Mouse (Mus musculus) embryonic facial prominence, embryonic 15.5 days (tissue): ENCODE data around the gene Glt1d1. TPM values are rescaled to one million over a fixed set of nuclear protein-coding genes. Genes with fewer than 3 reads are reported as not detected.

Experiments used
- ATAC-seq: fragments of 200-750 bp; cut with Nextera tagmentation; 2 replicates; pipeline ENCODE4 v1.8.0; 2017; ENCODE audit warnings: low read depth, moderate TSS enrichment; ENCODE audit not compliant: insufficient number of reproducible peaks, low FRiP score, low TSS enrichment
- H3K27ac ChIP-seq: fragments of 300-500 bp; sonication (generic); replicated peaks from 2 replicates; pipeline ENCODE4 v1.5.1; 2015; ENCODE audit warnings: mild to moderate bottlenecking, inconsistent platforms
- H3K27me3 ChIP-seq: fragments of 300-500 bp; sonication (generic); 2 replicates; pipeline ENCODE4 v1.6.1; 2015; ENCODE audit warnings: inconsistent platforms
- H3K36me3 ChIP-seq: fragments of 300-500 bp; sonication (generic); 2 replicates; pipeline ENCODE4 v1.6.1; 2015; ENCODE audit warnings: mild to moderate bottlenecking, inconsistent platforms
- H3K4me1 ChIP-seq: fragments of 300-500 bp; sonication (generic); 2 replicates; pipeline ENCODE4 v1.6.1; 2015; ENCODE audit warnings: inconsistent platforms
- H3K4me2 ChIP-seq: fragments of 300-500 bp; sonication (generic); replicated peaks from 2 replicates; pipeline ENCODE4 v1.6.1; 2015; ENCODE audit warnings: mild to moderate bottlenecking, inconsistent platforms
- H3K4me3 ChIP-seq: fragments of 300-500 bp; sonication (generic); replicated peaks from 2 replicates; pipeline ENCODE4 v1.5.1; 2015; ENCODE audit warnings: mild to moderate bottlenecking, inconsistent platforms
- H3K9ac ChIP-seq: fragments of 300-500 bp; sonication (generic); 2 replicates; pipeline ENCODE4 v1.6.1; 2015; ENCODE audit warnings: inconsistent platforms
- H3K9me3 ChIP-seq: fragments of 300-500 bp; sonication (generic); replicated peaks from 2 replicates; pipeline ENCODE4 v1.6.1; 2016; ENCODE audit warnings: inconsistent platforms
- WGBS: fragments of 180-500 bp; shearing (Covaris S2); methylation state at CpG from one replicate; pipeline ENCODE4 v1.1.7; 2015; 5-methylcytosine and 5-hydroxymethylcytosine counted together
- polyA plus RNA-seq: library from polyadenylated mRNA; unstranded; fragments of >200 nt; fragmentation: Nextera tagmentation; extraction: Ambion mirVana; gene quantifications from 2 replicates; pipeline ENCODE4 v1.2.1, GENCODE M21; 2015

Glt1d1 gene
- polyA plus RNA-seq, 1 experiment from 2014 or later = 0.47 TPM

DNA sequence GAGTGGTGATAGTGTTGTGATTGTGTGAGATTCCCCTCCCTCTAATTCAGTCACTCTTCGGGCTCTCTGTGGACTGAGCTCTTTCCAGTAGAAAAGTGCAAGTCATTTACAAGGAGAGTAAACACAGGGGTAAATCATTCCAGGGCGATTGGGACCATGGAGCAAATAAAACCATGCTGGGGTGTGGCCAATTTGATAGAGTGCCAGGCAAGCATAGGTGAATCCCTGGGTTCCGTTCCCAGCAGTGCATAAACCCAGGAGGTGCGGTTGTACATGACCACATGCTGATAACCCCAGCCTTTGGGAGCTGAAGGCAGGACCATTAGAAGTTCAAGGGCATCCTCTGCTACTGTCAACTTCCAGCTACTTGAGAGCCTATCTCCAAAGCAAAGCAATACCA lies 1.1 kb downstream of the Glt1d1 start:
- Histone ChIP-seq H3K27ac (no peak overlapping the region), H3K4me1 (peaks cover 11% of the 10 kb centered on the region), H3K27me3 (peaks cover 15% of the 10 kb centered on the region), H3K9ac (no peak overlapping the region), H3K4me2 (peak overlapping the region; percentile 96), H3K36me3 (no peaks in the 10 kb centered on the region), H3K9me3 (no peaks in the 10 kb centered on the region), H3K4me3 (no peak overlapping the region)
- ATAC-seq = no peak
- 37% methylated on average over 4 of the region's 4 CpGs for WGBS

DNA sequence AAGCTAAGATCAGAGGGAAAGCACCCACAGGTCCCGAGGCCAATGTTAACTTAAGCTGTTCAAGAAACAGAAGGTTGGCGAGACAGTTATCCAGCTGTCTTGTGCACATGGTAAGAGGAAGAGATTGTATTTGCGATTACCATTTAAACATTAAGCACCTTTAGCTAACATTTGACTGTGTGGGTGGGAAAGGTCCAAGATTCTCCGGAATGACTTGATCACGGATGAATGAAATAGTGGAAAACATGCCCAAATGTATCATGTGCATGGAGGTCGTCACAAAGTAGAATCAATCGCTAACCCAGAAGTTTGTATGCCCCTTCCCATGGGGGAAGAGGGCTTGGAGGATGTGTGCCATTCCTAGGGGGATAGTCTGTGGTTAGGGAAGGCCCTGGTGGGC lies 1.6 kb downstream of the Glt1d1 start:
- Histone ChIP-seq H3K4me3 (no peak overlapping the region), H3K36me3 (no peaks in the 10 kb centered on the region), H3K9ac (no peak overlapping the region), H3K27ac (no peak overlapping the region), H3K4me1 (peaks cover 11% of the 10 kb centered on the region), H3K27me3 (peaks cover 15% of the 10 kb centered on the region), H3K4me2 (no peak overlapping the region), H3K9me3 (no peaks in the 10 kb centered on the region)
- WGBS = 88% methylated on average over 7 of the region's 7 CpGs
- ATAC-seq = no peak

- Histone ChIP-seq H3K4me2 (no peak overlapping the region), H3K9me3 (no peaks in the 10 kb centered on the region), H3K9ac (no peak overlapping the region), H3K27me3 (peaks cover 5% of the 10 kb centered on the region), H3K4me3 (no peak overlapping the region), H3K4me1 (peaks cover 5% of the 10 kb centered on the region), H3K27ac (no peak overlapping the region), H3K36me3 (no peaks in the 10 kb centered on the region)
- no peak for ATAC-seq
- WGBS = 77% methylated on average over 4 of the region's 4 CpGs
Measured at GRCm38 (mm10) chr5:127637622-127638021, 5.6 kb downstream of the Glt1d1 start.

DNA sequence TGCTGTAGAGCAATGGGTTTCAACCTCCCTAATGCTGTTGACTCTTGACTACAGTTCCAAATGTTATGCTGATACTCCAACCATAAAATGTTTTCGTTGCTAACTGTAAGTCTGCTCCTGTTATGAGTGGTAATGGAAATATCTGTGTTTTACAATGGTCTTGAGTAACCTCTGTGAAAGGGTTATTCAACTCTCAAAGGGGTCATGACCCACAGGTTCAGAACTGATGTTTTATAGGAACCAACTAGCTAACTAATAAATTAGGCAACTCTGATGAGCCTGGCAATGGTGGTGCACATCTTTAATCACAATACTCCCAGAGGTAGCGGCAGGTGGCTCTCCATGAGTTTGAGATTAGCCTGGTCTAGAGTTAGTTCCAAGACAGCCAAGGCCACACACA lies 6.1 kb downstream of the Glt1d1 start:
- Histone ChIP-seq H3K27me3 (peaks cover 4% of the 10 kb centered on the region; the same call in 1 of the 2 replicates), H3K4me1 (0 out of 2 replicates have a peak, but pooled peaks cover 2% of the 10 kb centered on the region), H3K4me2 (no peak overlapping the region), H3K4me3 (no peak overlapping the region), H3K9me3 (no peaks in the 10 kb centered on the region), H3K27ac (no peak overlapping the region), H3K9ac (no peak overlapping the region), H3K36me3 (no peaks in the 10 kb centered on the region)
- WGBS = 84% methylated on average over 2 of the region's 2 CpGs
- no peak for ATAC-seq

GRCm38 (mm10) chr5:127639067-127639605 lies 7.1 kb downstream of the Glt1d1 start:
- no peak overlapping the region for H3K4me2 ChIP-seq
- H3K36me3 ChIP-seq = no peaks in the 10 kb centered on the region
- no peak overlapping the region for H3K4me3 ChIP-seq
- H3K9me3 ChIP-seq = no peaks in the 10 kb centered on the region
- no peak overlapping the region for H3K27ac ChIP-seq
- no peak overlapping the region for H3K9ac ChIP-seq
- WGBS = 84% methylated on average over 6 of the region's 6 CpGs
- no peak for ATAC-seq
- H3K4me1 ChIP-seq = no peaks in the 10 kb centered on the region
- H3K27me3 ChIP-seq = no peaks in the 10 kb centered on the region

DNA sequence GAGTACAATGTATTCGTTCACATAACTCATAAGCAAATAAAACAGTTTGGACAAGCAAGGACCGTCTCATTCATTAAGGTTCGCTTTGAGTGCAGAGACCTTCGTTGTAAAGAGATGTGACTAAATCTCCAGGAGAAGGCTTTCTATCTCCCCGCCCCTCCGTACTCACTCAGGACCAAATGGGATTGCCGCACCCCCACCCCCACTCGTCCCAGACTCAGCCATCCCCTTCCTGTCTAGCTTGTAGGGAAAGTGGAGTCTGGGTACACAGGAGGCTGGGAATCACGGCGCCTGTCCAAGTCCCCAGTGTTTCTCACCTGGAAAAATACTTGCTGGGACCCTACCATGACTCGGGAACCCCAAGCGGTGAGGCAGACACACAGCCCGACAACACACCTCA lies 7.6 kb downstream of the Glt1d1 start:
- H3K4me2 ChIP-seq = no peak overlapping the region
- H3K36me3 ChIP-seq = no peaks in the 10 kb centered on the region
- H3K9me3 ChIP-seq = no peaks in the 10 kb centered on the region
- H3K27ac ChIP-seq = no peak overlapping the region
- no peaks in the 10 kb centered on the region for H3K4me1 ChIP-seq
- H3K9ac ChIP-seq = no peak overlapping the region
- WGBS = 93% methylated on average over 13 of the region's 13 CpGs
- ATAC-seq = no peak
- H3K27me3 ChIP-seq = no peaks in the 10 kb centered on the region
- no peak overlapping the region for H3K4me3 ChIP-seq

DNA sequence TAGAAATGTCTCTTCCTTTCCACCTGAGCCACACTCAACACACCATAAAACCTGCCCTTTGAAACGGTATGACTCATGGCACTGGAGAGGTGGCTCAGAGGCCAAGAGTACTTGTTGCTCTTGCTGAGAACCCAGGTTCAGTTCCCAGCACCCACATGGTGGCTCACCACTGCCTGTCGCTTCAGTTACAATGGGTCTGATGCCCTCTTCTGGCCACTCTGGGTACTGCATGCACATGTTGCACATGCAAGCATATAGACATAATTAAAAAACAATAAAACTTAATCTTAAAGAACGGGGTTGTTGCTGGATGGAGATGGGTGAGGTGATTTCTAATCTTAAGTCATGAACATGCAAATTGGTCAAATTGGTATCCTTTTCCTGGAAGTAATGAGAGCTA lies 8.3 kb downstream of the Glt1d1 start:
- no peak overlapping the region for H3K4me2 ChIP-seq
- H3K9me3 ChIP-seq = no peaks in the 10 kb centered on the region
- H3K27me3 ChIP-seq = no peaks in the 10 kb centered on the region
- no peak overlapping the region for H3K27ac ChIP-seq
- 92% methylated on average over 3 of the region's 3 CpGs for WGBS
- no peak overlapping the region for H3K4me3 ChIP-seq
- H3K9ac ChIP-seq = no peak overlapping the region
- no peaks in the 10 kb centered on the region for H3K4me1 ChIP-seq
- no peak for ATAC-seq
- H3K36me3 ChIP-seq = no peaks in the 10 kb centered on the region

- H3K36me3 ChIP-seq = no peaks in the 10 kb centered on the region
- 85% methylated on average over 15 of the region's 15 CpGs for WGBS
- H3K27ac ChIP-seq = no peak overlapping the region
- H3K9me3 ChIP-seq = no peaks in the 10 kb centered on the region
- no peaks in the 10 kb centered on the region for H3K4me1 ChIP-seq
- no peaks in the 10 kb centered on the region for H3K27me3 ChIP-seq
- H3K4me2 ChIP-seq = no peak overlapping the region
- ATAC-seq = no peak
- H3K9ac ChIP-seq = no peak overlapping the region
- H3K4me3 ChIP-seq = no peak overlapping the region
Measured at GRCm38 (mm10) chr5:127641185-127641958, 9.3 kb downstream of the Glt1d1 start.

GRCm38 (mm10) chr5:127648046-127648445 lies 16.0 kb downstream of the Glt1d1 start:
- no peak overlapping the region for H3K4me3 ChIP-seq
- no peak overlapping the region for H3K9ac ChIP-seq
- no peaks in the 10 kb centered on the region for H3K4me1 ChIP-seq
- H3K4me2 ChIP-seq = no peak overlapping the region
- ATAC-seq = no peak
- no peaks in the 10 kb centered on the region for H3K27me3 ChIP-seq
- 69% methylated on average over 6 of the region's 6 CpGs for WGBS
- no peaks in the 10 kb centered on the region for H3K9me3 ChIP-seq
- H3K27ac ChIP-seq = no peak overlapping the region
- no peaks in the 10 kb centered on the region for H3K36me3 ChIP-seq

- Histone ChIP-seq H3K36me3 (no peaks in the 10 kb centered on the region), H3K9ac (no peak overlapping the region), H3K4me3 (no peak overlapping the region), H3K4me2 (no peak overlapping the region), H3K9me3 (no peaks in the 10 kb centered on the region), H3K27ac (no peak overlapping the region), H3K27me3 (no peaks in the 10 kb centered on the region), H3K4me1 (no peaks in the 10 kb centered on the region)
- ATAC-seq = no peak
Measured at GRCm38 (mm10) chr5:127649077-127649476, 17.0 kb downstream of the Glt1d1 start.

DNA sequence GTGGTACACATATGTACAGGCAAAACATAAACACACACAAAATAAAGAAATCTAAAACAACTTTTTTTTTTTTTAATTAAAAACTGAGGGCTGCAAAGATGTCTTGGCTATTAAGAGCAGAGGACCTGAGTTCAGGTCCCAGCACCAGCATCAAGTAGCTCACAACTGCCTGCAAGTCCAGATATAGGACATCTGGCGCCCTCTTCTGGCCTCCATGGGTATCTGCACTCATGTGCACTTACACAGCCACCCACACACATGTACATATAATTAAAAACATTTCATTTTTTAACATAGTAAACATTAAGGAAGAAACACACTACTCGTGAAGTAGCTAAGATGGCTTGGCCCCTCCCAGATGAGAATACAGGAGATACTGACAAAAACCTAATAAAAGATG lies 26.2 kb downstream of the Glt1d1 start:
- 86% methylated on average over 2 of the region's 2 CpGs for WGBS
- no peaks in the 10 kb centered on the region for H3K4me1 ChIP-seq
- H3K27me3 ChIP-seq = no peaks in the 10 kb centered on the region
- ATAC-seq = no peak
- H3K4me2 ChIP-seq = no peak overlapping the region
- no peak overlapping the region for H3K4me3 ChIP-seq
- H3K36me3 ChIP-seq = no peaks in the 10 kb centered on the region
- no peak overlapping the region for H3K9ac ChIP-seq
- no peaks in the 10 kb centered on the region for H3K9me3 ChIP-seq
- H3K27ac ChIP-seq = no peak overlapping the region

DNA sequence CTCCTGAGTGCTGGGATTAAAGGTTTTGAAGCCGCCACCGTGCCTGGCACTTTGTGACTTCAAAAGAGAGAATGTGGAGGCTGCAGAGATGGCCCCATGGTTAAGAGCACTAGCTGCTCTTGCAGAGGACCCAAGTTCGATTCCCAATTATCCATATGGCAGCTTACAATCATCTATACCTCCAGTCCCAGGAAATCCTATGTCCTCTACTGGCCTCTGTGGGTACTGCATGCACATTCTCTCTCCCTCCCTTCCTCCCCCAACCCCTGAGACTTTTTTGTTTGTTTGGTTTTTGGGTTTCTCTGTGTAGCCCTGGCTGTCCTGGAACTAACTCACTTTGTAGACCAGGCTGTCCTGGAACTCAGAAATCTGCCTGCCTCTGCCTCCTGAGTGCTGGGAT lies 27.2 kb downstream of the Glt1d1 start:
- H3K4me2 ChIP-seq = no peak overlapping the region
- WGBS = 92% methylated on average over 3 of the region's 3 CpGs
- H3K9ac ChIP-seq = no peak overlapping the region
- no peaks in the 10 kb centered on the region for H3K4me1 ChIP-seq
- H3K9me3 ChIP-seq = no peaks in the 10 kb centered on the region
- H3K27me3 ChIP-seq = no peaks in the 10 kb centered on the region
- no peak overlapping the region for H3K27ac ChIP-seq
- no peaks in the 10 kb centered on the region for H3K36me3 ChIP-seq
- no peak overlapping the region for H3K4me3 ChIP-seq
- ATAC-seq = no peak
